Mouse (Mus musculus): ENCODE data around the gene Srprb. TPM values are rescaled to one million over a fixed set of nuclear protein-coding genes. Genes with fewer than 3 reads are reported as not detected.

Gene Srprb
- polyA plus RNA-seq, 1 experiment from 2014 or later = 59.5 TPM

GRCm38 (mm10) chr9:103185946-103186345 lies 16.0 kb downstream of the Srprb start:
- H3K27me3 ChIP-seq (replicated peaks; ENCODE audit: control insufficient read depth, insufficient read depth, low read length) = no peaks in the 10 kb centered on the region
- ATAC-seq (replicated peaks; ENCODE audit: low FRiP score, low TSS enrichment, low read depth) = no peak

GRCm38 (mm10) chr9:103184855-103185254 lies 17.1 kb downstream of the Srprb start:
- Histone ChIP-seq H3K27ac (ENCODE audit: low read depth) (no peak overlapping the region), H3K27me3 (replicated peaks; ENCODE audit: control insufficient read depth, insufficient read depth, low read length) (no peaks in the 10 kb centered on the region), H3K9ac (ENCODE audit: low read length) (no peak overlapping the region), H3K4me3 (ENCODE audit: low read depth, low read length) (no peak overlapping the region), H3K4me1 (replicated peaks; ENCODE audit: control insufficient read depth, insufficient read depth, low read length) (peaks cover 6% of the 10 kb centered on the region; the same call in 1 of the 2 replicates), H3K9me3 (ENCODE audit: control insufficient read depth, low read length) (0 out of 2 replicates have a peak, but pooled peaks cover 2% of the 10 kb centered on the region), H3K36me3 (ENCODE audit: control insufficient read depth, insufficient read depth, low read length) (peaks cover 24% of the 10 kb centered on the region), H3K4me2 (ENCODE audit: low read length) (no peak overlapping the region)
- 65% methylated on average over 4 of the region's 4 CpGs for WGBS
- ATAC-seq (replicated peaks; ENCODE audit: low FRiP score, low TSS enrichment, low read depth) (no peak), DNase-seq (ENCODE audit: low spot score) (no peak)

More at GRCm38 (mm10) chr9:103185946-103186345, 16.0 kb downstream of the Srprb start:
- DNase-seq (ENCODE audit: low spot score) = no peak
- Histone ChIP-seq H3K27ac (ENCODE audit: low read depth) (no peak overlapping the region), H3K9ac (ENCODE audit: low read length) (no peak overlapping the region), H3K4me2 (ENCODE audit: low read length) (no peak overlapping the region), H3K4me1 (replicated peaks; ENCODE audit: control insufficient read depth, insufficient read depth, low read length) (no peaks in the 10 kb centered on the region), H3K4me3 (ENCODE audit: low read depth, low read length) (no peak overlapping the region), H3K36me3 (ENCODE audit: control insufficient read depth, insufficient read depth, low read length) (peaks cover 35% of the 10 kb centered on the region), H3K9me3 (ENCODE audit: control insufficient read depth, low read length) (0 out of 2 replicates have a peak, but pooled peaks cover 2% of the 10 kb centered on the region)
- 93% methylated on average over 8 of the region's 8 CpGs for WGBS

- no peak overlapping the region for H3K4me2 ChIP-seq (ENCODE audit: low read length)
- H3K36me3 ChIP-seq (ENCODE audit: control insufficient read depth, insufficient read depth, low read length) = no peaks in the 10 kb centered on the region
- no peak overlapping the region for H3K27ac ChIP-seq (ENCODE audit: low read depth)
- WGBS = 86% methylated on average over 8 of the region's 8 CpGs
- H3K27me3 ChIP-seq (replicated peaks; ENCODE audit: control insufficient read depth, insufficient read depth, low read length) = no peaks in the 10 kb centered on the region
- H3K9ac ChIP-seq (ENCODE audit: low read length) = no peak overlapping the region
- no peak overlapping the region for H3K4me3 ChIP-seq (ENCODE audit: low read depth, low read length)
- no peak for ATAC-seq (replicated peaks; ENCODE audit: low FRiP score, low TSS enrichment, low read depth)
- H3K4me1 ChIP-seq (replicated peaks; ENCODE audit: control insufficient read depth, insufficient read depth, low read length) = peaks cover 6% of the 10 kb centered on the region; the same call in 1 of the 2 replicates
- no peak for DNase-seq (ENCODE audit: low spot score)
- H3K9me3 ChIP-seq (ENCODE audit: control insufficient read depth, low read length) = no peaks in the 10 kb centered on the region
Observed at GRCm38 (mm10) chr9:103181886-103182285, 20.1 kb downstream of the Srprb start.

GRCm38 (mm10) chr9:103180807-103181565 lies 21.0 kb downstream of the Srprb start:
- H3K27ac ChIP-seq (ENCODE audit: low read depth) = peak overlapping the region; percentile 67
- H3K4me3 ChIP-seq (ENCODE audit: low read depth, low read length) = peak overlapping the region; percentile 48
- 1% methylated on average over 20 of the region's 20 CpGs for WGBS
- H3K9me3 ChIP-seq (ENCODE audit: control insufficient read depth, low read length) = no peaks in the 10 kb centered on the region
- peak overlapping the region; percentile 84 for H3K4me2 ChIP-seq (ENCODE audit: low read length)
- no peaks in the 10 kb centered on the region for H3K36me3 ChIP-seq (ENCODE audit: control insufficient read depth, insufficient read depth, low read length)
- peak overlapping the region; percentile 55 for H3K9ac ChIP-seq (ENCODE audit: low read length)
- DNase-seq (ENCODE audit: low spot score) (peak; percentile 84), ATAC-seq (replicated peaks; ENCODE audit: low FRiP score, low TSS enrichment, low read depth) (peak; percentile 90)
- no peaks in the 10 kb centered on the region for H3K27me3 ChIP-seq (replicated peaks; ENCODE audit: control insufficient read depth, insufficient read depth, low read length)
- peaks cover 6% of the 10 kb centered on the region; the same call in 1 of the 2 replicates for H3K4me1 ChIP-seq (replicated peaks; ENCODE audit: control insufficient read depth, insufficient read depth, low read length)

GRCm38 (mm10) chr9:103180303-103180702 lies 21.6 kb downstream of the Srprb start:
- peak overlapping the region; percentile 48; the same call in 1 of the 2 replicates for H3K4me3 ChIP-seq (ENCODE audit: low read depth, low read length)
- H3K9ac ChIP-seq (ENCODE audit: low read length) = no peak overlapping the region; the same call in 1 of the 2 replicates
- peak overlapping the region; percentile 84 for H3K4me2 ChIP-seq (ENCODE audit: low read length)
- peak; percentile 56 for DNase-seq (ENCODE audit: low spot score)
- no peaks in the 10 kb centered on the region for H3K27me3 ChIP-seq (replicated peaks; ENCODE audit: control insufficient read depth, insufficient read depth, low read length)
- H3K4me1 ChIP-seq (replicated peaks; ENCODE audit: control insufficient read depth, insufficient read depth, low read length) = peaks cover 6% of the 10 kb centered on the region; the same call in 1 of the 2 replicates
- no peaks in the 10 kb centered on the region for H3K9me3 ChIP-seq (ENCODE audit: control insufficient read depth, low read length)
- 48% methylated on average over 3 of the region's 3 CpGs for WGBS
- no peak for ATAC-seq (replicated peaks; ENCODE audit: low FRiP score, low TSS enrichment, low read depth)
- peak overlapping the region; percentile 67; the same call in 1 of the 2 replicates for H3K27ac ChIP-seq (ENCODE audit: low read depth)
- H3K36me3 ChIP-seq (ENCODE audit: control insufficient read depth, insufficient read depth, low read length) = no peaks in the 10 kb centered on the region

DNA sequence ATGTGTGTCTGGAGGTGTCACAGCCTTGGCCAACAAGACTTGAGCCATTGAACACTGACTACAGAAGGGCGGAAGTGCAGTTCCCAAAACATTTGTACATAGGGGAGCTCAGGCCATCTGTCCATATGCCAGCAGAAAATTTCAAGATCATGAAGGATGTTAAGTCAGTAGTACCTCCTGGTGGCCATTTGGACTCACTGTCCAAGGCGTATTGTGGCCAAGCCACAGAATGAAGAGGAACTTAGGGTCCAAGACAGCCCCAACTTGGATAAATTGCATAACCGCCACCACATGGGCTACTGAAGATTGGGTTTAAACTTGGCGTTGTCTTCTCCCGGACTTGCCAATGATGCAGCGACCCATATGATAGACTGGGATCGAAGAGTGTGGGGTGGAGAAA lies 26.2 kb downstream of the Srprb start:
- no peak overlapping the region for H3K27ac ChIP-seq (ENCODE audit: low read depth)
- no peaks in the 10 kb centered on the region for H3K27me3 ChIP-seq (replicated peaks; ENCODE audit: control insufficient read depth, insufficient read depth, low read length)
- no peak for ATAC-seq (replicated peaks; ENCODE audit: low FRiP score, low TSS enrichment, low read depth)
- H3K36me3 ChIP-seq (ENCODE audit: control insufficient read depth, insufficient read depth, low read length) = no peaks in the 10 kb centered on the region
- H3K9me3 ChIP-seq (ENCODE audit: control insufficient read depth, low read length) = no peaks in the 10 kb centered on the region
- DNase-seq (ENCODE audit: low spot score) = no peak
- H3K4me3 ChIP-seq (ENCODE audit: low read depth, low read length) = no peak overlapping the region
- no peak overlapping the region for H3K9ac ChIP-seq (ENCODE audit: low read length)
- peaks cover 6% of the 10 kb centered on the region; the same call in 1 of the 2 replicates for H3K4me1 ChIP-seq (replicated peaks; ENCODE audit: control insufficient read depth, insufficient read depth, low read length)
- 94% methylated on average over 7 of the region's 7 CpGs for WGBS
- H3K4me2 ChIP-seq (ENCODE audit: low read length) = no peak overlapping the region

- no peak overlapping the region for H3K9ac ChIP-seq (ENCODE audit: low read length)
- DNase-seq (ENCODE audit: low spot score) (no peak), ATAC-seq (replicated peaks; ENCODE audit: low FRiP score, low TSS enrichment, low read depth) (no peak)
- no peaks in the 10 kb centered on the region for H3K9me3 ChIP-seq (ENCODE audit: control insufficient read depth, low read length)
- H3K36me3 ChIP-seq (ENCODE audit: control insufficient read depth, insufficient read depth, low read length) = no peaks in the 10 kb centered on the region
- no peak overlapping the region for H3K27ac ChIP-seq (ENCODE audit: low read depth)
- H3K4me2 ChIP-seq (ENCODE audit: low read length) = no peak overlapping the region
- H3K4me3 ChIP-seq (ENCODE audit: low read depth, low read length) = no peak overlapping the region
- H3K4me1 ChIP-seq (replicated peaks; ENCODE audit: control insufficient read depth, insufficient read depth, low read length) = no peaks in the 10 kb centered on the region; the same call in 1 of the 2 replicates
- no peaks in the 10 kb centered on the region for H3K27me3 ChIP-seq (replicated peaks; ENCODE audit: control insufficient read depth, insufficient read depth, low read length)
- 66% methylated on average over 6 of the region's 6 CpGs for WGBS
Observed at GRCm38 (mm10) chr9:103174771-103175519, 27.0 kb downstream of the Srprb start.

DNA sequence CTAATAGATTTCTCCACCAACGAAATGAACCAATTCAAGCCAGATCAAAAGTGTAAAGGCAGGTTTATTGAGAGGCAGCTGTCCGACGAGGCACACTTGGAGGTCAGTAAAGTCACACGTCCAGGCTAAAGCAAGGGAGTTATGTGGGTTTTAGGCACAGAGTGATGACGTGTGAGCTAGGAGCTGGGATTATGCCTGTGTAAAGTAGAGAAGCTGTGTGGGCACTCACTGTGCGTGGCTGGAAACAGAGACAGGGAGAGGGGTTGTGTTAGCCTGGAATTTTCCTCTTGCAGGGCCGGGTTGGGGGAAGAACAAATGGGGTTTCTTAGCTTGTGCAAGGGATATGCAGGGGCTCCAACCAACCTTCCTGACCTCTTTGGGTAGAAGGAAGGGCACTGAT lies 33.2 kb downstream of the Srprb start:
- no peaks in the 10 kb centered on the region; the same call in 1 of the 2 replicates for H3K4me1 ChIP-seq (replicated peaks; ENCODE audit: control insufficient read depth, insufficient read depth, low read length)
- H3K9ac ChIP-seq (ENCODE audit: low read length) = no peak overlapping the region
- H3K36me3 ChIP-seq (ENCODE audit: control insufficient read depth, insufficient read depth, low read length) = no peaks in the 10 kb centered on the region
- no peaks in the 10 kb centered on the region for H3K27me3 ChIP-seq (replicated peaks; ENCODE audit: control insufficient read depth, insufficient read depth, low read length)
- DNase-seq (ENCODE audit: low spot score) = no peak
- ATAC-seq (replicated peaks; ENCODE audit: low FRiP score, low TSS enrichment, low read depth) = no peak
- no peak overlapping the region for H3K27ac ChIP-seq (ENCODE audit: low read depth)
- no peaks in the 10 kb centered on the region for H3K9me3 ChIP-seq (ENCODE audit: control insufficient read depth, low read length)
- 62% methylated on average over 7 of the region's 7 CpGs for WGBS
- no peak overlapping the region for H3K4me3 ChIP-seq (ENCODE audit: low read depth, low read length)
- no peak overlapping the region for H3K4me2 ChIP-seq (ENCODE audit: low read length)

Data from intestine, embryonic 14.5 days (tissue).